Mouse (Mus musculus): ENCODE measurements around the gene Sh2d7. TPM values are rescaled to one million over a fixed set of nuclear protein-coding genes. Genes with fewer than 3 reads are reported as not detected.
A peak's percentile ranks its signal among the peaks of the same experiment; 100 is the strongest.

Gene Sh2d7
- polyA plus RNA-seq, 1 experiment from 2014 or later, result not detected

DNA sequence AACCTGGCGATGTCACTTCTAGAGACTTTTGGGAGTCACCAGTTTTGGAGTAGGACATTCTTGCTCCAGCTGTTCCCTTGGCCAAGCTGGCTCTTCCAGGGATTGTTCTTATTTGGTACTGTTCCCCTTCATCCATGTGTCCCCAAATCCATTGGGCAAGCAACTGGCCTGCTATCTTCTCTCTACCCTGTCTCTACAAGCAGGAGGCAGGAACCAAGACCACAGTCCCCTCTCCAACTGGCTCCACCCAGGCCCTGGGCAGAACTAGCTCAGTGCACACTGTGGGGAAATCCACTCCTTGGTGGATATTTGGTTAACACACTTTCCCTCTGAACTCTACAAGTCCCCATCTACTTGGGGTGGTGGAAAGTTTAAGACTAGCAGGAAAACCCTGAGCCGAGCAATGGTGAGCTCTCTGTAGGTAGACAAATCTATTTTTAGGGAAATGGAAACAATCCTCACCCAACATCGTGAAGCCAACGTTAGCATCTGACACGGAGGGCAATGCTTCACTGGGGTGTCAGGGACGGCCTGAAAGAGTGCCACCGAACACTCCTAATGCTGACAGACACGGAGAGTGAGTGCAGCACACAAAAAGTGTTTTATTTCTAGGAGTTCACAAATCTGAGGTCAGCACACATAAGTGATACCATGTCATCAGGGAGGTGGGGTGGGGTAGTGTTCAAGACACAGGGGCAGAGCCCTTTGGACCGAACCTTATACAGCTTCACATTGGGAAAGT, 5.6 kb downstream of the Sh2d7 start:
- Histone ChIP-seq H3K4me3 (ENCODE audit: control insufficient read depth in 1 of 2, insufficient read depth in 1 of 2, low read depth in 1 of 2, low read length in 2 of 2) (no peak overlapping the region), H3K4me2 (ENCODE audit: low read length) (no peak overlapping the region), H3K27me3 (ENCODE audit: control insufficient read depth, insufficient read depth, low read length) (no peaks in the 10 kb centered on the region), H3K9me3 (ENCODE audit: control insufficient read depth, low read length) (no peaks in the 10 kb centered on the region), H3K36me3 (ENCODE audit: control insufficient read depth, insufficient read depth, low read length) (no peaks in the 10 kb centered on the region), H3K27ac (replicated peaks in 1 of 2; ENCODE audit: control insufficient read depth in 1 of 2, insufficient read depth in 1 of 2, low read depth in 2 of 2, low read length in 2 of 2) (no peak overlapping the region), H3K4me1 (ENCODE audit: control insufficient read depth in 2 of 2, insufficient read depth in 2 of 2, low read length in 2 of 2) (no peaks in the 10 kb centered on the region; a peak in 1 of 4 replicates), H3K9ac (ENCODE audit: low read length) (no peak overlapping the region)
- WGBS, result 65% methylated on average over 9 of the region's 9 CpGs
- no peak for ATAC-seq (ENCODE audit: insufficient number of reproducible peaks, insufficient read depth, low FRiP score, low read depth)

DNA sequence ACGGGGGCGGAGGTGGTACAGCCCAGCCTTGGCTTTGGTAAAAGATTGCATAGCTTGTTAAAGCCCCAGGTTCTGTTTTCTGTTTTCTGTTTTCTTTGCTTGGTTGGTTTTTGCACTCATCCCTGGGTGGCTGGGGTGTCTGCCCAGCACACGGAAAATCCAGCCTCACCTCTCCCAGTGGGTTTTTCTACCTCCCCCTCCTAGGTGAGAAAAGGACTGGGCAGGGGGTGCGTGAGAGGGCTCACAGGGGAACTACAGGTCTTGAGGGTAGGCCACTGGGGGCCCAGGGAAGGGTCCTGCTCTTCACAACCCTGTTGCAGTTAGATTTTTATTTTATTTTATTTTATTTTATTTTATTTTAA, 6.2 kb downstream of the Sh2d7 start:
- H3K27ac ChIP-seq (replicated peaks in 1 of 2; ENCODE audit: control insufficient read depth in 1 of 2, insufficient read depth in 1 of 2, low read depth in 2 of 2, low read length in 2 of 2), result no peak overlapping the region
- H3K9ac ChIP-seq (ENCODE audit: low read length), result no peak overlapping the region
- no peaks in the 10 kb centered on the region for H3K27me3 ChIP-seq (ENCODE audit: control insufficient read depth, insufficient read depth, low read length)
- H3K9me3 ChIP-seq (ENCODE audit: control insufficient read depth, low read length), result no peaks in the 10 kb centered on the region
- H3K4me1 ChIP-seq (ENCODE audit: control insufficient read depth in 2 of 2, insufficient read depth in 2 of 2, low read length in 2 of 2), result no peaks in the 10 kb centered on the region; a peak in 1 of 4 replicates
- H3K4me2 ChIP-seq (ENCODE audit: low read length), result no peak overlapping the region
- WGBS, result 93% methylated on average over 4 of the region's 4 CpGs
- no peaks in the 10 kb centered on the region for H3K36me3 ChIP-seq (ENCODE audit: control insufficient read depth, insufficient read depth, low read length)
- H3K4me3 ChIP-seq (ENCODE audit: control insufficient read depth in 1 of 2, insufficient read depth in 1 of 2, low read depth in 1 of 2, low read length in 2 of 2), result no peak overlapping the region
- no peak for ATAC-seq (ENCODE audit: insufficient number of reproducible peaks, insufficient read depth, low FRiP score, low read depth)

GRCm38 (mm10) chr9:54547536-54547935, 8.8 kb downstream of the Sh2d7 start:
- H3K9me3 ChIP-seq (ENCODE audit: control insufficient read depth, low read length), result no peaks in the 10 kb centered on the region
- ATAC-seq (ENCODE audit: insufficient number of reproducible peaks, insufficient read depth, low FRiP score, low read depth), result no peak
- H3K27ac ChIP-seq (replicated peaks in 1 of 2; ENCODE audit: control insufficient read depth in 1 of 2, insufficient read depth in 1 of 2, low read depth in 2 of 2, low read length in 2 of 2), result no peak overlapping the region
- H3K9ac ChIP-seq (ENCODE audit: low read length), result no peak overlapping the region
- no peaks in the 10 kb centered on the region; a peak in 1 of 4 replicates for H3K4me1 ChIP-seq (ENCODE audit: control insufficient read depth in 2 of 2, insufficient read depth in 2 of 2, low read length in 2 of 2)
- no peaks in the 10 kb centered on the region for H3K27me3 ChIP-seq (ENCODE audit: control insufficient read depth, insufficient read depth, low read length)
- WGBS, result 22% methylated on average over 5 of the region's 5 CpGs
- no peaks in the 10 kb centered on the region for H3K36me3 ChIP-seq (ENCODE audit: control insufficient read depth, insufficient read depth, low read length)
- no peak overlapping the region for H3K4me3 ChIP-seq (ENCODE audit: control insufficient read depth in 1 of 2, insufficient read depth in 1 of 2, low read depth in 1 of 2, low read length in 2 of 2)
- no peak overlapping the region for H3K4me2 ChIP-seq (ENCODE audit: low read length)

GRCm38 (mm10) chr9:54549433-54549832, 10.6 kb downstream of the Sh2d7 start:
- H3K9me3 ChIP-seq (ENCODE audit: control insufficient read depth, low read length), result no peaks in the 10 kb centered on the region
- H3K4me3 ChIP-seq (ENCODE audit: control insufficient read depth in 1 of 2, insufficient read depth in 1 of 2, low read depth in 1 of 2, low read length in 2 of 2), result no peak overlapping the region
- 0 out of 2 replicates have a peak, but pooled peaks have one; percentile 25 for ATAC-seq (ENCODE audit: insufficient number of reproducible peaks, insufficient read depth, low FRiP score, low read depth)
- H3K4me2 ChIP-seq (ENCODE audit: low read length), result no peak overlapping the region
- H3K9ac ChIP-seq (ENCODE audit: low read length), result no peak overlapping the region
- 82% methylated on average over 6 of the region's 6 CpGs for WGBS
- no peak overlapping the region for H3K27ac ChIP-seq (replicated peaks in 1 of 2; ENCODE audit: control insufficient read depth in 1 of 2, insufficient read depth in 1 of 2, low read depth in 2 of 2, low read length in 2 of 2)
- H3K36me3 ChIP-seq (ENCODE audit: control insufficient read depth, insufficient read depth, low read length), result no peaks in the 10 kb centered on the region
- H3K27me3 ChIP-seq (ENCODE audit: control insufficient read depth, insufficient read depth, low read length), result no peaks in the 10 kb centered on the region
- no peaks in the 10 kb centered on the region for H3K4me1 ChIP-seq (ENCODE audit: control insufficient read depth in 2 of 2, insufficient read depth in 2 of 2, low read length in 2 of 2)

DNA sequence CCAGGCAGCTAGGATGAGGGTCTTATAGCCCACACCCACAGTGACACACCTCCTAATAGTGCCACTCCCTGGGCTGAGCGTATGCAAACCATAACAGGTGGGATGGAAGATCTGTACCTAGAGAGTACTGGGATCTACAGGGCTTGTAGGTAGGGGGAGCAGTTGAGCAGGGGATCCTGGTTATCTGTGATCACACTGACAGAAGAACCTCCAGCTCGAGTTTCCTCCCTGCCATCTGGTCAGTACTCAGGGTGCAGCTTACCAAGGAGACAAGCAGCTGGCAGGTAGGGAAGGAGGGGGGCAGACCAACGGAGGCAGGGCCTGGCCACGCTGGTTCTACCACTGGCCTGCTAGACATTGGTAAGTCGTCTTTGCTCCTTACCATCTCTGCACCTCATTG, 13.6 kb downstream of the Sh2d7 start:
- 12% methylated on average over 5 of the region's 5 CpGs for WGBS
- no peak for ATAC-seq (ENCODE audit: insufficient number of reproducible peaks, insufficient read depth, low FRiP score, low read depth)
- no peak overlapping the region for H3K4me2 ChIP-seq (ENCODE audit: low read length)

DNA sequence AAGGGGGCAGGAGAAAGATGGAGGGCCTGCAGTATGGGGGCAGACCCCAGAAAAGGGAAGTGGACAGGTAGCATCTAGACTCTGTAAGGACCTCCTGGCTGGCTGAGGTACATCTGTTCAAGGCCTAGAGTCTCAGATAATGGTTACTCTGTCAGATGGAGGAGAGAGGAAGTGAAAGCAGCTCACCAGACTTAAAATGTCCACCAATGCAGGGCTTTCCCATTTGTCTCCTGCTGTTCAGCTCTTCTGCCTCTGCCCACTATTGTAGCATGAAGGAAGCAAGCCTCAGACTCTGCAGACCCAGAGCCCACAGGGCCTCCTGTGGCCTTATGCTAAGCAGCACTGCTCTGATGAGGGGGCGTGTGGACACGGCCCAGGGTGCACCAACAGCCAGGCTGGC, 16.3 kb downstream of the Sh2d7 start:
- Histone ChIP-seq H3K9ac (ENCODE audit: low read length) (no peak overlapping the region), H3K4me3 (ENCODE audit: control insufficient read depth in 1 of 2, insufficient read depth in 1 of 2, low read depth in 1 of 2, low read length in 2 of 2) (no peak overlapping the region), H3K27me3 (ENCODE audit: control insufficient read depth, insufficient read depth, low read length) (peaks cover 11% of the 10 kb centered on the region), H3K4me1 (ENCODE audit: control insufficient read depth in 2 of 2, insufficient read depth in 2 of 2, low read length in 2 of 2) (peaks cover 0 to 5% of the 10 kb centered on the region in 2 experiments; a peak in 2 of 4 replicates), H3K9me3 (ENCODE audit: control insufficient read depth, low read length) (no peaks in the 10 kb centered on the region), H3K36me3 (ENCODE audit: control insufficient read depth, insufficient read depth, low read length) (no peaks in the 10 kb centered on the region), H3K27ac (replicated peaks in 1 of 2; ENCODE audit: control insufficient read depth in 1 of 2, insufficient read depth in 1 of 2, low read depth in 2 of 2, low read length in 2 of 2) (no peak overlapping the region), H3K4me2 (ENCODE audit: low read length) (no peak overlapping the region)
- WGBS, result 64% methylated on average over 2 of the region's 2 CpGs
- ATAC-seq (ENCODE audit: insufficient number of reproducible peaks, insufficient read depth, low FRiP score, low read depth), result no peak

More for the DNA sequence above, 13.6 kb downstream of the Sh2d7 start:
- no peak overlapping the region for H3K9ac ChIP-seq (ENCODE audit: low read length)
- no peaks in the 10 kb centered on the region for H3K9me3 ChIP-seq (ENCODE audit: control insufficient read depth, low read length)
- H3K4me1 ChIP-seq (ENCODE audit: control insufficient read depth in 2 of 2, insufficient read depth in 2 of 2, low read length in 2 of 2), result no peaks in the 10 kb centered on the region
- no peak overlapping the region for H3K27ac ChIP-seq (replicated peaks in 1 of 2; ENCODE audit: control insufficient read depth in 1 of 2, insufficient read depth in 1 of 2, low read depth in 2 of 2, low read length in 2 of 2)
- no peaks in the 10 kb centered on the region for H3K36me3 ChIP-seq (ENCODE audit: control insufficient read depth, insufficient read depth, low read length)
- H3K4me3 ChIP-seq (ENCODE audit: control insufficient read depth in 1 of 2, insufficient read depth in 1 of 2, low read depth in 1 of 2, low read length in 2 of 2), result no peak overlapping the region
- H3K27me3 ChIP-seq (ENCODE audit: control insufficient read depth, insufficient read depth, low read length), result no peaks in the 10 kb centered on the region

- no peak overlapping the region for H3K4me3 ChIP-seq (ENCODE audit: control insufficient read depth in 1 of 2, insufficient read depth in 1 of 2, low read depth in 1 of 2, low read length in 2 of 2)
- no peak overlapping the region for H3K27ac ChIP-seq (replicated peaks in 1 of 2; ENCODE audit: control insufficient read depth in 1 of 2, insufficient read depth in 1 of 2, low read depth in 2 of 2, low read length in 2 of 2)
- no peaks in the 10 kb centered on the region for H3K36me3 ChIP-seq (ENCODE audit: control insufficient read depth, insufficient read depth, low read length)
- H3K27me3 ChIP-seq (ENCODE audit: control insufficient read depth, insufficient read depth, low read length), result peaks cover 11% of the 10 kb centered on the region
- WGBS, result 71% methylated on average over 8 of the region's 8 CpGs
- no peaks in the 10 kb centered on the region for H3K9me3 ChIP-seq (ENCODE audit: control insufficient read depth, low read length)
- H3K4me1 ChIP-seq (ENCODE audit: control insufficient read depth in 2 of 2, insufficient read depth in 2 of 2, low read length in 2 of 2), result peaks cover 2 to 5% of the 10 kb centered on the region in 2 experiments; a peak in 3 of 4 replicates
- no peak overlapping the region for H3K9ac ChIP-seq (ENCODE audit: low read length)
- no peak for ATAC-seq (ENCODE audit: insufficient number of reproducible peaks, insufficient read depth, low FRiP score, low read depth)
- H3K4me2 ChIP-seq (ENCODE audit: low read length), result no peak overlapping the region
Measured at GRCm38 (mm10) chr9:54558731-54559130, 19.9 kb downstream of the Sh2d7 start.
